Mouse (Mus musculus) layer of hippocampus, postnatal 14 days (tissue): ENCODE measurements around the gene Mcidas. TPM values are rescaled to one million over a fixed set of nuclear protein-coding genes. Genes with fewer than 3 reads are reported as not detected.

ENCODE experiments used
- microRNA-seq, 2 experiments: library from miRNA; unstranded; fragments of <30 nt; microRNA quantifications; one replicate each; pipeline ENCODE4 v1.2.0; 2021
- total RNA-seq, 2 experiments: library from RNA; stranded (reverse); gene quantifications; 2 replicates each; pipeline ENCODE4 v1.2.3; 2021

Gene Mcidas
- total RNA-seq, 2 experiments from 2014 or later = 0.30 to 0.36 TPM

Small RNA genes within 50 kb of the gene (microRNA-seq; reads per million reads assigned to microRNA genes)
- 390 to 1,271 reads per million in 2 experiments for gene Mir449a
- gene Mir449b = 0 reads per million in 2 experiments
- 0.68 to 1.7 reads per million in 2 experiments for gene Mir449c

Other genes with a start within 250 kb of the Mcidas start
- gene Plpp1, start 193.1 kb upstream of the Mcidas start, total RNA-seq = 10 to 100 TPM; 27.2 to 33.5 TPM
- 10 to 100 TPM; 40.2 to 42.4 TPM for gene Mtrex, start 66.4 kb upstream of the Mcidas start, total RNA-seq
- gene Dhx29, start 66.4 kb upstream of the Mcidas start, total RNA-seq = 10 to 100 TPM; 23.0 to 23.9 TPM
- 1 to 10 TPM; 2.9 to 3.0 TPM for gene Ccno, start 6.0 kb upstream of the Mcidas start, total RNA-seq
- gene Cdc20b, start 41.3 kb downstream of the Mcidas start, total RNA-seq = under 1 TPM in 1 of 2 experiments, not detected in 1; 0.21 TPM
- 10 to 100 TPM; 12.1 to 18.4 TPM for gene Gpx8, start 52.6 kb downstream of the Mcidas start, total RNA-seq
- gene Gzma, start 107.1 kb downstream of the Mcidas start, total RNA-seq = not detected
- under 1 TPM; 0.24 to 0.46 TPM for gene Esm1, start 215.8 kb downstream of the Mcidas start, total RNA-seq
- not detected for gene Gzmk, start 232.1 kb downstream of the Mcidas start, total RNA-seq